Mouse (Mus musculus) lung, adult 2 months (tissue): ENCODE results near the gene Nek8.

Source experiments
- CTCF ChIP-seq: fragments of 200-500 bp; IDR thresholded peaks from 2 replicates; pipeline ENCODE4 v1.5.1; 2011; ENCODE audit warnings: mild to moderate bottlenecking, low read length, control low read depth; ENCODE audit not compliant: insufficient read depth
- POLR2A ChIP-seq: fragments of 200-500 bp; IDR thresholded peaks from 2 replicates; pipeline ENCODE4 v1.6.1; 2011; ENCODE audit warnings: low read depth, mild to moderate bottlenecking, control low read depth, low read length, borderline replicate concordance; ENCODE audit errors: extremely low read depth

GRCm38 (mm10) chr11:78189234-78190040, 13.0 kb upstream of the Nek8 start:
- TF ChIP-seq CTCF, result no peak
- peak; percentile 45; the same call in 1 of the 2 replicates for TF ChIP-seq POLR2A
